Mouse (Mus musculus) forebrain, embryonic 15.5 days (tissue): ENCODE results near the gene Golt1a. TPM values are rescaled to one million over a fixed set of nuclear protein-coding genes. Genes with fewer than 3 reads are reported as not detected.

Experiments used
- ATAC-seq: fragments of 200-750 bp; cut with Nextera tagmentation; replicated peaks from 2 replicates; pipeline ENCODE4 v1.8.0; 2017; ENCODE audit warnings: mild to moderate bottlenecking, moderate TSS enrichment, moderate library complexity
- H3K27ac ChIP-seq: fragments of 300-500 bp; sonication (generic); replicated peaks from 2 replicates; pipeline ENCODE4 v1.5.1; 2015; ENCODE audit warnings: mild to moderate bottlenecking, inconsistent platforms
- H3K27me3 ChIP-seq: fragments of 300-500 bp; sonication (generic); 2 replicates; pipeline ENCODE4 v1.6.1; 2015; ENCODE audit warnings: inconsistent platforms
- H3K36me3 ChIP-seq: fragments of 300-500 bp; sonication (generic); 2 replicates; pipeline ENCODE4 v1.6.1; 2015; ENCODE audit warnings: mild to moderate bottlenecking, inconsistent platforms
- H3K4me1 ChIP-seq: fragments of 300-500 bp; sonication (generic); 2 replicates; pipeline ENCODE4 v1.6.1; 2015; ENCODE audit warnings: inconsistent platforms
- H3K4me2 ChIP-seq: fragments of 300-500 bp; sonication (generic); replicated peaks from 2 replicates; pipeline ENCODE4 v1.6.1; 2015; ENCODE audit warnings: mild to moderate bottlenecking, inconsistent platforms
- H3K4me3 ChIP-seq: fragments of 300-500 bp; sonication (generic); 2 replicates; pipeline ENCODE4 v1.5.1; 2015; ENCODE audit warnings: mild to moderate bottlenecking, inconsistent platforms
- H3K9ac ChIP-seq: fragments of 300-500 bp; sonication (generic); replicated peaks from 2 replicates; pipeline ENCODE4 v1.6.1; 2015; ENCODE audit warnings: mild to moderate bottlenecking, inconsistent platforms
- H3K9me3 ChIP-seq: fragments of 300-500 bp; sonication (generic); 2 replicates; pipeline ENCODE4 v1.6.1; 2016; ENCODE audit warnings: inconsistent platforms
- WGBS: fragments of 180-500 bp; shearing (Covaris S2); methylation state at CpG from one replicate; pipeline ENCODE4 v1.1.7; 2015; ENCODE audit warnings: mixed read lengths; 5-methylcytosine and 5-hydroxymethylcytosine counted together
- polyA plus RNA-seq: library from polyadenylated mRNA; unstranded; fragments of >200 nt; fragmentation: Nextera tagmentation; extraction: Ambion mirVana; gene quantifications from 2 replicates; pipeline ENCODE4 v1.2.1, GENCODE M21; 2015

The Golt1a gene
- polyA plus RNA-seq, 1 experiment from 2014 or later = 0.32 TPM

- H3K4me2 ChIP-seq = no peak overlapping the region
- peaks cover 9% of the 10 kb centered on the region; the same call in 1 of the 2 replicates for H3K36me3 ChIP-seq
- H3K27me3 ChIP-seq = no peaks in the 10 kb centered on the region
- H3K9me3 ChIP-seq = no peaks in the 10 kb centered on the region
- H3K4me3 ChIP-seq = no peak overlapping the region
- 85% methylated on average over 13 of the region's 15 CpGs for WGBS
- no peak overlapping the region for H3K9ac ChIP-seq
- ATAC-seq = no peak
- H3K27ac ChIP-seq = no peak overlapping the region
- 0 out of 2 replicates have a peak, but pooled peaks cover 6% of the 10 kb centered on the region for H3K4me1 ChIP-seq
Observed at GRCm38 (mm10) chr1:133278946-133279631, 30.5 kb upstream of the Golt1a start.

GRCm38 (mm10) chr1:133279632-133280093, 29.9 kb upstream of the Golt1a start:
- Histone ChIP-seq H3K9me3 (no peaks in the 10 kb centered on the region), H3K36me3 (peaks cover 5% of the 10 kb centered on the region; the same call in 1 of the 2 replicates), H3K27me3 (no peaks in the 10 kb centered on the region), H3K27ac (no peak overlapping the region), H3K4me3 (no peak overlapping the region), H3K4me1 (0 out of 2 replicates have a peak, but pooled peaks cover 6% of the 10 kb centered on the region), H3K9ac (no peak overlapping the region), H3K4me2 (no peak overlapping the region)
- ATAC-seq = no peak
- WGBS = 72% methylated on average over 11 of the region's 11 CpGs

- 93% methylated on average over 2 of the region's 2 CpGs for WGBS
Observed at GRCm38 (mm10) chr1:133280537-133280936, 29.1 kb upstream of the Golt1a start.

GRCm38 (mm10) chr1:133285907-133286306, 23.7 kb upstream of the Golt1a start:
- Histone ChIP-seq H3K9ac (no peak overlapping the region), H3K4me3 (no peak overlapping the region), H3K27ac (no peak overlapping the region), H3K4me1 (no peaks in the 10 kb centered on the region), H3K36me3 (peaks cover 18% of the 10 kb centered on the region; the same call in 1 of the 2 replicates), H3K4me2 (no peak overlapping the region), H3K9me3 (no peaks in the 10 kb centered on the region), H3K27me3 (no peaks in the 10 kb centered on the region)
- no peak for ATAC-seq
- WGBS = 90% methylated on average over 7 of the region's 7 CpGs

More at GRCm38 (mm10) chr1:133280537-133280936, 29.1 kb upstream of the Golt1a start:
- peaks cover 8% of the 10 kb centered on the region; the same call in 1 of the 2 replicates for H3K36me3 ChIP-seq
- H3K9me3 ChIP-seq = no peaks in the 10 kb centered on the region
- no peak overlapping the region for H3K4me3 ChIP-seq
- ATAC-seq = no peak
- H3K9ac ChIP-seq = no peak overlapping the region
- H3K27me3 ChIP-seq = no peaks in the 10 kb centered on the region
- no peak overlapping the region for H3K27ac ChIP-seq
- no peak overlapping the region for H3K4me2 ChIP-seq
- 0 out of 2 replicates have a peak, but pooled peaks cover 6% of the 10 kb centered on the region for H3K4me1 ChIP-seq

GRCm38 (mm10) chr1:133287051-133287450, 22.5 kb upstream of the Golt1a start:
- H3K4me1 ChIP-seq = no peaks in the 10 kb centered on the region
- peaks cover 18% of the 10 kb centered on the region; the same call in 1 of the 2 replicates for H3K36me3 ChIP-seq
- WGBS = 94% methylated on average over 4 of the region's 4 CpGs
- no peaks in the 10 kb centered on the region for H3K27me3 ChIP-seq
- H3K4me2 ChIP-seq = no peak overlapping the region
- H3K27ac ChIP-seq = no peak overlapping the region
- no peak overlapping the region for H3K4me3 ChIP-seq
- no peaks in the 10 kb centered on the region for H3K9me3 ChIP-seq
- H3K9ac ChIP-seq = no peak overlapping the region
- no peak for ATAC-seq

- Histone ChIP-seq H3K9me3 (no peaks in the 10 kb centered on the region), H3K27ac (no peak overlapping the region), H3K4me3 (no peak overlapping the region), H3K4me1 (no peaks in the 10 kb centered on the region), H3K27me3 (no peaks in the 10 kb centered on the region), H3K9ac (no peak overlapping the region), H3K36me3 (peaks cover 23% of the 10 kb centered on the region; the same call in 1 of the 2 replicates), H3K4me2 (no peak overlapping the region)
- no peak for ATAC-seq
- 95% methylated on average over 12 of the region's 12 CpGs for WGBS
Observed at GRCm38 (mm10) chr1:133287880-133288279, 21.7 kb upstream of the Golt1a start.

- H3K9me3 ChIP-seq = no peaks in the 10 kb centered on the region
- 94% methylated on average over 6 of the region's 6 CpGs for WGBS
- H3K36me3 ChIP-seq = peaks cover 16% of the 10 kb centered on the region; the same call in 1 of the 2 replicates
Observed at GRCm38 (mm10) chr1:133291888-133292287, 17.7 kb upstream of the Golt1a start.

GRCm38 (mm10) chr1:133292608-133293007, 17.0 kb upstream of the Golt1a start:
- Histone ChIP-seq H3K4me3 (no peak overlapping the region), H3K9ac (no peak overlapping the region), H3K4me1 (no peaks in the 10 kb centered on the region), H3K36me3 (peaks cover 22% of the 10 kb centered on the region; the same call in 1 of the 2 replicates), H3K27me3 (no peaks in the 10 kb centered on the region), H3K4me2 (no peak overlapping the region), H3K9me3 (no peaks in the 10 kb centered on the region), H3K27ac (no peak overlapping the region)
- no peak for ATAC-seq

More at GRCm38 (mm10) chr1:133291888-133292287, 17.7 kb upstream of the Golt1a start:
- no peak overlapping the region for H3K27ac ChIP-seq
- H3K4me2 ChIP-seq = no peak overlapping the region
- H3K4me3 ChIP-seq = no peak overlapping the region
- no peak overlapping the region for H3K9ac ChIP-seq
- H3K4me1 ChIP-seq = no peaks in the 10 kb centered on the region
- no peak for ATAC-seq
- H3K27me3 ChIP-seq = no peaks in the 10 kb centered on the region

- Histone ChIP-seq H3K36me3 (peaks cover 15% of the 10 kb centered on the region; the same call in 1 of the 2 replicates), H3K4me3 (no peak overlapping the region), H3K27ac (no peak overlapping the region), H3K4me2 (no peak overlapping the region), H3K9ac (no peak overlapping the region), H3K9me3 (no peaks in the 10 kb centered on the region), H3K27me3 (no peaks in the 10 kb centered on the region), H3K4me1 (no peaks in the 10 kb centered on the region)
- ATAC-seq = no peak; the same call in 1 of the 2 replicates
- WGBS = 79% methylated on average over 9 of the region's 9 CpGs
Observed at GRCm38 (mm10) chr1:133296376-133296775, 13.2 kb upstream of the Golt1a start.

- no peak overlapping the region for H3K9ac ChIP-seq
- no peak for ATAC-seq
- H3K9me3 ChIP-seq = no peaks in the 10 kb centered on the region
- no peak overlapping the region for H3K27ac ChIP-seq
- peaks cover 9% of the 10 kb centered on the region; the same call in 1 of the 2 replicates for H3K36me3 ChIP-seq
- no peak overlapping the region for H3K4me3 ChIP-seq
- H3K4me1 ChIP-seq = peaks cover 7% of the 10 kb centered on the region; the same call in 1 of the 2 replicates
- WGBS = 39% methylated on average over 14 of the region's 14 CpGs
- H3K4me2 ChIP-seq = no peak overlapping the region
- no peaks in the 10 kb centered on the region for H3K27me3 ChIP-seq
Observed at GRCm38 (mm10) chr1:133298816-133299215, 10.8 kb upstream of the Golt1a start.

- WGBS = 27% methylated on average over 3 of the region's 3 CpGs
- H3K27ac ChIP-seq = no peak overlapping the region
- no peak overlapping the region for H3K4me3 ChIP-seq
- no peak overlapping the region for H3K9ac ChIP-seq
- H3K4me2 ChIP-seq = no peak overlapping the region
- H3K4me1 ChIP-seq = peaks cover 14% of the 10 kb centered on the region
- no peaks in the 10 kb centered on the region for H3K9me3 ChIP-seq
- H3K36me3 ChIP-seq = no peaks in the 10 kb centered on the region; the same call in 1 of the 2 replicates
- no peak; the same call in 1 of the 2 replicates for ATAC-seq
- no peaks in the 10 kb centered on the region for H3K27me3 ChIP-seq
Observed at GRCm38 (mm10) chr1:133302540-133302939, 7.1 kb upstream of the Golt1a start.

GRCm38 (mm10) chr1:133306842-133307241, 2.8 kb upstream of the Golt1a start:
- Histone ChIP-seq H3K4me2 (no peak overlapping the region), H3K4me1 (peaks cover 18% of the 10 kb centered on the region), H3K36me3 (no peaks in the 10 kb centered on the region), H3K4me3 (no peak overlapping the region), H3K27ac (no peak overlapping the region), H3K9ac (no peak overlapping the region), H3K9me3 (no peaks in the 10 kb centered on the region), H3K27me3 (no peaks in the 10 kb centered on the region; the same call in 1 of the 2 replicates)
- ATAC-seq = peak; percentile 12; the same call in 1 of the 2 replicates
- WGBS = 2% methylated on average over 4 of the region's 4 CpGs
